Mouse (Mus musculus) skeletal muscle tissue, postnatal 0 days (tissue): ENCODE data around the gene Sptlc3. TPM values are rescaled to one million over a fixed set of nuclear protein-coding genes. Genes with fewer than 3 reads are reported as not detected.

Experiments used
- polyA plus RNA-seq: library from polyadenylated mRNA; unstranded; fragments of >200 nt; fragmentation: Nextera tagmentation; extraction: Ambion mirVana; gene quantifications from 2 replicates; pipeline ENCODE4 v1.2.1, GENCODE M21; 2015

Sptlc3 gene
- 0.76 TPM in 1 of 2 replicates, not detected in the other for polyA plus RNA-seq

GRCm38 (mm10) chr2:139493836-139494235 is at the start of gene Sptlc3:
Gene Sptlc3, plus strand, starts transcription at chr2:139493913.

GRCm38 (mm10) chr2:139677809-139678274 is 184.1 kb downstream of the Sptlc3 start, which contains the start of gene Ism1:
Gene Ism1, plus strand, starts transcription at chr2:139678178.

Other genes starting within 250 kb of the Sptlc3 start
- 0.28 and 0.33 TPM in 2 replicates for gene Ism1, start 184.3 kb downstream of the Sptlc3 start, polyA plus RNA-seq